Mouse (Mus musculus) common myeloid progenitor, adult 5-6 weeks (primary cell): ENCODE data around the gene 1600012H06Rik. TPM values are rescaled to one million over a fixed set of nuclear protein-coding genes. Genes with fewer than 3 reads are reported as not detected.
"Not testable (repeated sequence)": the region's sequence is repeated elsewhere in the genome, so short reads cannot be mapped to it uniquely, and the experiment has no call there.

ENCODE experiments used
- ATAC-seq: replicated peaks from 2 replicates; pipeline ENCODE4 v1.8.0; 2016; ENCODE audit warnings: low read depth, mild to moderate bottlenecking, moderate TSS enrichment, inconsistent platforms; ENCODE audit not compliant: poor library complexity, severe bottlenecking
- total RNA-seq: library from RNA; stranded (forward); fragments of 200-1000, 187-1606 nt; gene quantifications from 2 replicates; pipeline ENCODE4 v1.2.3, GENCODE M21; 2017

Gene 1600012H06Rik
- total RNA-seq: 7.7 and 8.0 TPM in 2 replicates

- ATAC-seq: peak; percentile 98
Measured at GRCm38 (mm10) chr17:14943009-14943728, at the start of gene 1600012H06Rik, which contains the start of gene Wdr27. Gene 1600012H06Rik (plus strand): TSS chr17:14943184. Gene Wdr27 (minus strand): TSS chr17:14943158.

GRCm38 (mm10) chr17:14895058-14895457 lies 47.9 kb upstream of the 1600012H06Rik start:
- ATAC-seq: not testable (repeated sequence)

GRCm38 (mm10) chr17:14898972-14899371 lies 44.0 kb upstream of the 1600012H06Rik start:
- no peak for ATAC-seq

- ATAC-seq: no peak
Measured at GRCm38 (mm10) chr17:14903212-14903611, 39.8 kb upstream of the 1600012H06Rik start.

- ATAC-seq: 0 out of 2 replicates have a peak, but pooled peaks have one; percentile 4
Measured at GRCm38 (mm10) chr17:14904206-14904605, 38.8 kb upstream of the 1600012H06Rik start.

GRCm38 (mm10) chr17:14904637-14905265 lies 38.2 kb upstream of the 1600012H06Rik start:
- ATAC-seq: peak; percentile 81

GRCm38 (mm10) chr17:14906611-14907010 lies 36.4 kb upstream of the 1600012H06Rik start:
- no peak for ATAC-seq

GRCm38 (mm10) chr17:14907136-14907535 lies 35.8 kb upstream of the 1600012H06Rik start:
- no peak for ATAC-seq

GRCm38 (mm10) chr17:14909331-14909730 lies 33.7 kb upstream of the 1600012H06Rik start:
- ATAC-seq: no peak

- ATAC-seq: no peak
Measured at GRCm38 (mm10) chr17:14910771-14911170, 32.2 kb upstream of the 1600012H06Rik start.

- peak; percentile 65 for ATAC-seq
Measured at GRCm38 (mm10) chr17:14912420-14912819, 30.6 kb upstream of the 1600012H06Rik start.

GRCm38 (mm10) chr17:14912981-14913380 lies 30.0 kb upstream of the 1600012H06Rik start:
- ATAC-seq: no peak

GRCm38 (mm10) chr17:14914401-14914800 lies 28.6 kb upstream of the 1600012H06Rik start:
- no peak for ATAC-seq

GRCm38 (mm10) chr17:14917866-14918265 lies 25.1 kb upstream of the 1600012H06Rik start:
- no peak for ATAC-seq

GRCm38 (mm10) chr17:14921582-14921981 lies 21.4 kb upstream of the 1600012H06Rik start:
- ATAC-seq: peak; percentile 89

GRCm38 (mm10) chr17:14927644-14928218 lies 15.3 kb upstream of the 1600012H06Rik start:
- no peak for ATAC-seq

- no peak for ATAC-seq
Measured at GRCm38 (mm10) chr17:14928631-14929030, 14.4 kb upstream of the 1600012H06Rik start.

- ATAC-seq: peak; percentile 95
Measured at GRCm38 (mm10) chr17:14930697-14931096, 12.3 kb upstream of the 1600012H06Rik start.

- no peak for ATAC-seq
Measured at GRCm38 (mm10) chr17:14931469-14931868, 11.5 kb upstream of the 1600012H06Rik start.

- not testable (repeated sequence) for ATAC-seq
Measured at GRCm38 (mm10) chr17:14935280-14935679, 7.7 kb upstream of the 1600012H06Rik start.
